Mouse (Mus musculus): ENCODE measurements around the gene Rbbp6. TPM values are rescaled to one million over a fixed set of nuclear protein-coding genes. Genes with fewer than 3 reads are reported as not detected.

The Rbbp6 gene
- 28.8 and 32.8 TPM in 2 replicates for polyA plus RNA-seq (2015; fragmentation: Nextera tagmentation; extraction: Ambion mirVana)

- Histone ChIP-seq H3K9me3 (no peaks in the 10 kb centered on the region), H3K27me3 (no peaks in the 10 kb centered on the region), H3K4me1 (no peaks in the 10 kb centered on the region; the same call in 1 of the 2 replicates), H3K9ac (replicated peaks) (no peak within 1 kb of the TSS), H3K27ac (replicated peaks) (no peak within 1 kb of the TSS), H3K36me3 (no peaks in the 10 kb centered on the region), H3K4me3 (no peak within 1 kb of the TSS), H3K4me2 (replicated peaks) (no peak within 1 kb of the TSS)
- 80% methylated on average over 5 of the region's 5 CpGs for WGBS
- ATAC-seq (replicated peaks): no peak
Observed at GRCm38 (mm10) chr7:122965386-122965785, at the start of gene Rbbp6. Rbbp6 (plus strand) TSS chr7:122965686.

- Histone ChIP-seq H3K9me3 (no peaks in the 10 kb centered on the region), H3K4me1 (0 out of 2 replicates have a peak, but pooled peaks cover 3% of the 10 kb centered on the region), H3K27me3 (no peaks in the 10 kb centered on the region), H3K27ac (replicated peaks) (no peak overlapping the region), H3K36me3 (no peaks in the 10 kb centered on the region), H3K9ac (replicated peaks) (no peak overlapping the region), H3K4me3 (no peak overlapping the region), H3K4me2 (replicated peaks) (no peak overlapping the region)
- 46% methylated on average over 13 of the region's 13 CpGs for WGBS
- peak; percentile 74 for ATAC-seq (replicated peaks)
Observed at GRCm38 (mm10) chr7:122919728-122920582, 45.5 kb upstream of the Rbbp6 start.

GRCm38 (mm10) chr7:122921537-122921936, 43.9 kb upstream of the Rbbp6 start:
- H3K27ac ChIP-seq (replicated peaks): no peak overlapping the region
- 79% methylated on average over 9 of the region's 9 CpGs for WGBS
- no peaks in the 10 kb centered on the region for H3K27me3 ChIP-seq

GRCm38 (mm10) chr7:122924256-122924655, 41.2 kb upstream of the Rbbp6 start:
- 78% methylated on average over 3 of the region's 3 CpGs for WGBS
- ATAC-seq (replicated peaks): no peak
- no peaks in the 10 kb centered on the region for H3K36me3 ChIP-seq
- no peaks in the 10 kb centered on the region for H3K27me3 ChIP-seq
- H3K9ac ChIP-seq (replicated peaks): no peak overlapping the region
- H3K9me3 ChIP-seq: no peaks in the 10 kb centered on the region
- H3K4me3 ChIP-seq: no peak overlapping the region
- H3K4me2 ChIP-seq (replicated peaks): no peak overlapping the region
- H3K4me1 ChIP-seq: 0 out of 2 replicates have a peak, but pooled peaks cover 3% of the 10 kb centered on the region
- H3K27ac ChIP-seq (replicated peaks): no peak overlapping the region

More at GRCm38 (mm10) chr7:122921537-122921936, 43.9 kb upstream of the Rbbp6 start:
- Histone ChIP-seq H3K4me2 (replicated peaks) (no peak overlapping the region), H3K4me1 (0 out of 2 replicates have a peak, but pooled peaks cover 3% of the 10 kb centered on the region), H3K4me3 (no peak overlapping the region), H3K36me3 (no peaks in the 10 kb centered on the region), H3K9ac (replicated peaks) (no peak overlapping the region), H3K9me3 (no peaks in the 10 kb centered on the region)
- ATAC-seq (replicated peaks): no peak

- Histone ChIP-seq H3K4me3 (no peak overlapping the region), H3K4me2 (replicated peaks) (no peak overlapping the region), H3K9ac (replicated peaks) (no peak overlapping the region), H3K27me3 (no peaks in the 10 kb centered on the region), H3K36me3 (no peaks in the 10 kb centered on the region), H3K4me1 (peaks cover 5% of the 10 kb centered on the region; the same call in 1 of the 2 replicates), H3K27ac (replicated peaks) (no peak overlapping the region), H3K9me3 (no peaks in the 10 kb centered on the region)
- 30% methylated on average over 3 of the region's 3 CpGs for WGBS
- ATAC-seq (replicated peaks): no peak
Observed at GRCm38 (mm10) chr7:122930494-122930893, 35.0 kb upstream of the Rbbp6 start.

GRCm38 (mm10) chr7:122932171-122932570, 33.3 kb upstream of the Rbbp6 start:
- no peak for ATAC-seq (replicated peaks)
- WGBS: 43% methylated on average over 1 of the region's 1 CpGs
- Histone ChIP-seq H3K9ac (replicated peaks) (no peak overlapping the region), H3K4me2 (replicated peaks) (no peak overlapping the region), H3K4me3 (no peak overlapping the region), H3K9me3 (no peaks in the 10 kb centered on the region), H3K36me3 (no peaks in the 10 kb centered on the region), H3K27me3 (no peaks in the 10 kb centered on the region), H3K4me1 (peaks cover 5% of the 10 kb centered on the region; the same call in 1 of the 2 replicates), H3K27ac (replicated peaks) (no peak overlapping the region)

GRCm38 (mm10) chr7:122936626-122937025, 28.9 kb upstream of the Rbbp6 start:
- Histone ChIP-seq H3K27ac (replicated peaks) (no peak overlapping the region), H3K4me1 (peaks cover 9% of the 10 kb centered on the region), H3K9me3 (no peaks in the 10 kb centered on the region), H3K9ac (replicated peaks) (no peak overlapping the region), H3K27me3 (no peaks in the 10 kb centered on the region), H3K36me3 (no peaks in the 10 kb centered on the region), H3K4me3 (no peak overlapping the region), H3K4me2 (replicated peaks) (no peak overlapping the region)
- no peak for ATAC-seq (replicated peaks)

- no peak overlapping the region for H3K9ac ChIP-seq (replicated peaks)
- H3K9me3 ChIP-seq: no peaks in the 10 kb centered on the region
- ATAC-seq (replicated peaks): no peak
- H3K4me1 ChIP-seq: peaks cover 9% of the 10 kb centered on the region
- no peaks in the 10 kb centered on the region for H3K27me3 ChIP-seq
- 46% methylated on average over 1 of the region's 1 CpGs for WGBS
- no peaks in the 10 kb centered on the region for H3K36me3 ChIP-seq
- H3K27ac ChIP-seq (replicated peaks): no peak overlapping the region
- H3K4me3 ChIP-seq: no peak overlapping the region
- no peak overlapping the region for H3K4me2 ChIP-seq (replicated peaks)
Observed at GRCm38 (mm10) chr7:122938197-122938596, 27.3 kb upstream of the Rbbp6 start.

GRCm38 (mm10) chr7:122939181-122939580, 26.3 kb upstream of the Rbbp6 start:
- 84% methylated on average over 3 of the region's 3 CpGs for WGBS
- no peaks in the 10 kb centered on the region for H3K27me3 ChIP-seq
- H3K27ac ChIP-seq (replicated peaks): no peak overlapping the region
- H3K36me3 ChIP-seq: no peaks in the 10 kb centered on the region
- H3K9ac ChIP-seq (replicated peaks): no peak overlapping the region
- no peaks in the 10 kb centered on the region for H3K9me3 ChIP-seq
- H3K4me3 ChIP-seq: no peak overlapping the region
- no peak for ATAC-seq (replicated peaks)
- H3K4me2 ChIP-seq (replicated peaks): no peak overlapping the region
- peaks cover 9% of the 10 kb centered on the region for H3K4me1 ChIP-seq

GRCm38 (mm10) chr7:122940371-122941075, 25.0 kb upstream of the Rbbp6 start:
- 8% methylated on average over 12 of the region's 12 CpGs for WGBS
- no peak overlapping the region for H3K4me3 ChIP-seq
- no peaks in the 10 kb centered on the region for H3K36me3 ChIP-seq
- H3K9me3 ChIP-seq: no peaks in the 10 kb centered on the region
- H3K4me1 ChIP-seq: peaks cover 9% of the 10 kb centered on the region
- ATAC-seq (replicated peaks): no peak
- H3K27me3 ChIP-seq: no peaks in the 10 kb centered on the region
- H3K4me2 ChIP-seq (replicated peaks): peak overlapping the region; percentile 30
- H3K27ac ChIP-seq (replicated peaks): no peak overlapping the region
- no peak overlapping the region for H3K9ac ChIP-seq (replicated peaks)

- H3K4me3 ChIP-seq: no peak overlapping the region
Observed at GRCm38 (mm10) chr7:122942111-122942510, 23.4 kb upstream of the Rbbp6 start.

GRCm38 (mm10) chr7:122945149-122945548, 20.3 kb upstream of the Rbbp6 start:
- WGBS: 0% methylated on average over 1 of the region's 1 CpGs
- Histone ChIP-seq H3K27ac (replicated peaks) (no peak overlapping the region), H3K4me3 (no peak overlapping the region), H3K4me1 (peaks cover 9% of the 10 kb centered on the region), H3K9me3 (no peaks in the 10 kb centered on the region), H3K27me3 (no peaks in the 10 kb centered on the region), H3K36me3 (no peaks in the 10 kb centered on the region), H3K9ac (replicated peaks) (no peak overlapping the region), H3K4me2 (replicated peaks) (no peak overlapping the region)
- 0 out of 2 replicates have a peak, but pooled peaks have one; percentile 26 for ATAC-seq (replicated peaks)

More at GRCm38 (mm10) chr7:122942111-122942510, 23.4 kb upstream of the Rbbp6 start:
- Histone ChIP-seq H3K4me2 (replicated peaks) (no peak overlapping the region), H3K4me1 (peaks cover 9% of the 10 kb centered on the region), H3K27me3 (no peaks in the 10 kb centered on the region), H3K9me3 (no peaks in the 10 kb centered on the region), H3K27ac (replicated peaks) (no peak overlapping the region), H3K9ac (replicated peaks) (no peak overlapping the region), H3K36me3 (no peaks in the 10 kb centered on the region)
- 91% methylated on average over 8 of the region's 8 CpGs for WGBS
- no peak for ATAC-seq (replicated peaks)

Data from forebrain, embryonic 15.5 days (tissue).